Mouse (Mus musculus): Measurements from ENCODE around the gene R3hcc1l. TPM values are rescaled to one million over a fixed set of nuclear protein-coding genes. Genes with fewer than 3 reads are reported as not detected.

The R3hcc1l gene
- polyA plus RNA-seq, 1 experiment from 2014 or later = 9.5 TPM

GRCm38 (mm10) chr19:42515656-42516055 is 2.9 kb upstream of the R3hcc1l start:
- Histone ChIP-seq H3K36me3 (no peaks in the 10 kb centered on the region), H3K4me3 (no peak overlapping the region), H3K27ac (replicated peaks) (no peak overlapping the region), H3K27me3 (replicated peaks) (peaks cover 37% of the 10 kb centered on the region), H3K9me3 (no peaks in the 10 kb centered on the region), H3K4me1 (peaks cover 12% of the 10 kb centered on the region), H3K4me2 (no peak overlapping the region), H3K9ac (no peak overlapping the region)
- ATAC-seq (ENCODE audit: extremely low read depth, insufficient number of reproducible peaks, low FRiP score, low TSS enrichment) = no peak
- WGBS = 86% methylated on average over 8 of the region's 8 CpGs

GRCm38 (mm10) chr19:42516121-42516520 is 2.4 kb upstream of the R3hcc1l start:
- Histone ChIP-seq H3K9ac (no peak overlapping the region), H3K36me3 (no peaks in the 10 kb centered on the region), H3K4me3 (no peak overlapping the region), H3K4me1 (peaks cover 12% of the 10 kb centered on the region), H3K27ac (replicated peaks) (no peak overlapping the region), H3K4me2 (no peak overlapping the region), H3K27me3 (replicated peaks) (peaks cover 35% of the 10 kb centered on the region), H3K9me3 (no peaks in the 10 kb centered on the region)
- ATAC-seq (ENCODE audit: extremely low read depth, insufficient number of reproducible peaks, low FRiP score, low TSS enrichment) = no peak
- 79% methylated on average over 8 of the region's 8 CpGs for WGBS

GRCm38 (mm10) chr19:42517957-42518619 is 471 bp upstream of the R3hcc1l start:
- Histone ChIP-seq H3K4me1 (peaks cover 12% of the 10 kb centered on the region), H3K9ac (peak overlapping the region; percentile 93), H3K9me3 (no peaks in the 10 kb centered on the region), H3K4me2 (peak overlapping the region; percentile 83), H3K27ac (replicated peaks) (no peak overlapping the region), H3K36me3 (no peaks in the 10 kb centered on the region), H3K27me3 (replicated peaks) (peaks cover 26% of the 10 kb centered on the region), H3K4me3 (peak overlapping the region; percentile 85)
- WGBS = 21% methylated on average over 24 of the region's 24 CpGs
- ATAC-seq (ENCODE audit: extremely low read depth, insufficient number of reproducible peaks, low FRiP score, low TSS enrichment) = no peak

- Histone ChIP-seq H3K4me1 (peaks cover 12% of the 10 kb centered on the region), H3K9me3 (no peaks in the 10 kb centered on the region), H3K9ac (peak overlapping the region; percentile 93), H3K27me3 (replicated peaks) (peaks cover 19% of the 10 kb centered on the region; the same call in 1 of the 2 replicates), H3K36me3 (no peaks in the 10 kb centered on the region), H3K27ac (replicated peaks) (no peak overlapping the region), H3K4me2 (peak overlapping the region; percentile 83), H3K4me3 (peak overlapping the region; percentile 85)
- no peak for ATAC-seq (ENCODE audit: extremely low read depth, insufficient number of reproducible peaks, low FRiP score, low TSS enrichment)
- WGBS = 33% methylated on average over 9 of the region's 9 CpGs
Measured at GRCm38 (mm10) chr19:42519760-42520159, 1.2 kb downstream of the R3hcc1l start.

GRCm38 (mm10) chr19:42524703-42525102 is 6.1 kb downstream of the R3hcc1l start:
- Histone ChIP-seq H3K36me3 (no peaks in the 10 kb centered on the region), H3K4me1 (peaks cover 16% of the 10 kb centered on the region), H3K27ac (replicated peaks) (no peak overlapping the region), H3K9ac (no peak overlapping the region), H3K4me3 (no peak overlapping the region), H3K27me3 (replicated peaks) (no peaks in the 10 kb centered on the region), H3K4me2 (no peak overlapping the region), H3K9me3 (no peaks in the 10 kb centered on the region)
- 89% methylated on average over 2 of the region's 2 CpGs for WGBS
- no peak for ATAC-seq (ENCODE audit: extremely low read depth, insufficient number of reproducible peaks, low FRiP score, low TSS enrichment)

- Histone ChIP-seq H3K4me2 (no peak overlapping the region), H3K27ac (replicated peaks) (no peak overlapping the region), H3K9ac (no peak overlapping the region), H3K9me3 (no peaks in the 10 kb centered on the region), H3K36me3 (no peaks in the 10 kb centered on the region), H3K27me3 (replicated peaks) (no peaks in the 10 kb centered on the region), H3K4me3 (no peak overlapping the region), H3K4me1 (peaks cover 20% of the 10 kb centered on the region)
- ATAC-seq (ENCODE audit: extremely low read depth, insufficient number of reproducible peaks, low FRiP score, low TSS enrichment) = no peak
- 43% methylated on average over 9 of the region's 9 CpGs for WGBS
Measured at GRCm38 (mm10) chr19:42529992-42530437, 11.5 kb downstream of the R3hcc1l start.

GRCm38 (mm10) chr19:42534427-42534826 is 15.9 kb downstream of the R3hcc1l start:
- no peaks in the 10 kb centered on the region for H3K9me3 ChIP-seq
- peaks cover 20% of the 10 kb centered on the region for H3K4me1 ChIP-seq
- H3K36me3 ChIP-seq = no peaks in the 10 kb centered on the region
- 91% methylated on average over 3 of the region's 3 CpGs for WGBS
- ATAC-seq (ENCODE audit: extremely low read depth, insufficient number of reproducible peaks, low FRiP score, low TSS enrichment) = no peak
- H3K4me2 ChIP-seq = no peak overlapping the region
- H3K27ac ChIP-seq (replicated peaks) = no peak overlapping the region
- H3K4me3 ChIP-seq = no peak overlapping the region
- no peaks in the 10 kb centered on the region for H3K27me3 ChIP-seq (replicated peaks)
- H3K9ac ChIP-seq = no peak overlapping the region

GRCm38 (mm10) chr19:42537600-42537999 is 19.0 kb downstream of the R3hcc1l start:
- ATAC-seq (ENCODE audit: extremely low read depth, insufficient number of reproducible peaks, low FRiP score, low TSS enrichment) = no peak
- no peaks in the 10 kb centered on the region for H3K36me3 ChIP-seq

GRCm38 (mm10) chr19:42538911-42539310 is 20.4 kb downstream of the R3hcc1l start:
- no peaks in the 10 kb centered on the region for H3K27me3 ChIP-seq (replicated peaks)
- no peak overlapping the region for H3K4me3 ChIP-seq
- no peaks in the 10 kb centered on the region for H3K36me3 ChIP-seq
- 72% methylated on average over 2 of the region's 2 CpGs for WGBS
- H3K9ac ChIP-seq = no peak overlapping the region
- peaks cover 17% of the 10 kb centered on the region for H3K4me1 ChIP-seq
- ATAC-seq (ENCODE audit: extremely low read depth, insufficient number of reproducible peaks, low FRiP score, low TSS enrichment) = no peak
- H3K4me2 ChIP-seq = no peak overlapping the region
- H3K27ac ChIP-seq (replicated peaks) = no peak overlapping the region
- no peaks in the 10 kb centered on the region for H3K9me3 ChIP-seq

More at GRCm38 (mm10) chr19:42537600-42537999, 19.0 kb downstream of the R3hcc1l start:
- 82% methylated on average over 1 of the region's 1 CpGs for WGBS
- Histone ChIP-seq H3K27me3 (replicated peaks) (no peaks in the 10 kb centered on the region), H3K4me3 (no peak overlapping the region), H3K9me3 (no peaks in the 10 kb centered on the region), H3K4me2 (no peak overlapping the region), H3K27ac (replicated peaks) (no peak overlapping the region), H3K4me1 (peaks cover 20% of the 10 kb centered on the region), H3K9ac (no peak overlapping the region)

- Histone ChIP-seq H3K4me3 (no peak overlapping the region), H3K36me3 (no peaks in the 10 kb centered on the region), H3K27ac (replicated peaks) (no peak overlapping the region), H3K4me1 (peaks cover 21% of the 10 kb centered on the region), H3K27me3 (replicated peaks) (no peaks in the 10 kb centered on the region), H3K9ac (no peak overlapping the region), H3K9me3 (no peaks in the 10 kb centered on the region), H3K4me2 (no peak overlapping the region)
- WGBS = 66% methylated on average over 7 of the region's 7 CpGs
- no peak for ATAC-seq (ENCODE audit: extremely low read depth, insufficient number of reproducible peaks, low FRiP score, low TSS enrichment)
Measured at GRCm38 (mm10) chr19:42539414-42540189, 21.0 kb downstream of the R3hcc1l start.

- 75% methylated on average over 3 of the region's 3 CpGs for WGBS
- H3K4me3 ChIP-seq = no peak overlapping the region
- no peaks in the 10 kb centered on the region for H3K27me3 ChIP-seq (replicated peaks)
- no peak overlapping the region for H3K27ac ChIP-seq (replicated peaks)
- H3K4me1 ChIP-seq = peaks cover 21% of the 10 kb centered on the region
- no peaks in the 10 kb centered on the region for H3K9me3 ChIP-seq
- H3K36me3 ChIP-seq = no peaks in the 10 kb centered on the region
- no peak for ATAC-seq (ENCODE audit: extremely low read depth, insufficient number of reproducible peaks, low FRiP score, low TSS enrichment)
- H3K4me2 ChIP-seq = no peak overlapping the region
- no peak overlapping the region for H3K9ac ChIP-seq
Measured at GRCm38 (mm10) chr19:42540649-42541048, 22.1 kb downstream of the R3hcc1l start.
